Mouse (Mus musculus): ENCODE measurements at regions not wholly inside any gene's neighbourhood (a gene's known extent, or its start where the extent isn't known, plus 50 kb on each side); places are given as distances from the start of the nearest gene placed in this dataset.

DNA sequence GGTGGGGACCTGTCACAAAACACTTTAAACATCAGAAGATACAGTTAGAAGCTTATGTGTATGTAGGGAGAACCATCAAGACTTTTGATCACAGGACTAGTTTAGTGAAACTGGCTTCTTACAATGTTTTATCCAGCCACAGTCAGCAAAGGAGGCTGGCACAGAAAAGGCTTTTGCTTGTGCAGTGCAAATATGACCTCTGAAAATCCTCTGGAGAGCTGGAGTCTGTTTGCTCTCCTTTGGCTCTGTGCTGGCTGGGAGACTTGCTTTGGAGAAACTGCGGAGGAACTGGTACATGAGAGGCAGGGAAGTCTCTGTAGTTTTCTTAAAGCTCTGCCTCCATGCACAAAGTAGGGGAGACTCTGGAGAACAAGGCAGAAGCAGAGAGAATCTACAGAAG lies 497.2 kb upstream of the Pdzrn3 start:
- Histone ChIP-seq H3K27ac (replicated peaks) (no peak overlapping the region), H3K36me3 (no peaks in the 10 kb centered on the region), H3K4me2 (replicated peaks) (no peak overlapping the region), H3K27me3 (no peaks in the 10 kb centered on the region), H3K4me1 (no peaks in the 10 kb centered on the region), H3K4me3 (replicated peaks) (no peak overlapping the region), H3K9ac (no peak overlapping the region), H3K9me3 (replicated peaks) (no peaks in the 10 kb centered on the region)
- no peak for ATAC-seq (ENCODE audit: insufficient number of reproducible peaks, low FRiP score, low TSS enrichment, low read depth)
- WGBS = 76% methylated on average over 1 of the region's 1 CpGs

DNA sequence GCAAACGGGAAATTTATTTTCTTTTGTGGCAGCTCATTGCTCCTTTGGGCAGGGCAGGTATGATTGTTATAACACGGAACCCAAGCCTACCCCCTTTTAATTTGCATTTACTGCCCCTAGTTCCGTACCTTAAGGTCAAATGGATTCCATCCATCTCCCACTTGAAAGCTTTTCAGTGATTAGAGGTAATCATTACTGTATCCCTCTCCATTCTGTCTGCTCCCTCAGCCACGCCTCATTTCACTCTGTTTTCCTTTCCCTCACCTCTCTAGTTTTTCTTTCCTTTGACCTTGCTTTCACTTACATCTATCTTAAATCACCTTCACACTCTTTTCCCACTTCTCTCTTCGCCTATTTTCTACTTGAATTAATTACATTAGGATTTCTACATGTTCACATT lies 481.2 kb upstream of the Pdzrn3 start:
- H3K9me3 ChIP-seq (replicated peaks) = no peaks in the 10 kb centered on the region
- H3K27me3 ChIP-seq = no peaks in the 10 kb centered on the region
- no peak overlapping the region for H3K27ac ChIP-seq (replicated peaks)
- ATAC-seq (ENCODE audit: insufficient number of reproducible peaks, low FRiP score, low TSS enrichment, low read depth) = no peak
- H3K9ac ChIP-seq = no peak overlapping the region
- H3K4me3 ChIP-seq (replicated peaks) = no peak overlapping the region
- no peaks in the 10 kb centered on the region for H3K4me1 ChIP-seq
- H3K4me2 ChIP-seq (replicated peaks) = no peak overlapping the region
- H3K36me3 ChIP-seq = no peaks in the 10 kb centered on the region
- WGBS = 55% methylated on average over 5 of the region's 5 CpGs

- H3K36me3 ChIP-seq = no peaks in the 10 kb centered on the region
- no peak overlapping the region for H3K4me3 ChIP-seq (replicated peaks)
- H3K4me2 ChIP-seq (replicated peaks) = no peak overlapping the region
- H3K27me3 ChIP-seq = no peaks in the 10 kb centered on the region
- no peak overlapping the region for H3K27ac ChIP-seq (replicated peaks)
- WGBS = 88% methylated on average over 4 of the region's 4 CpGs
- H3K9me3 ChIP-seq (replicated peaks) = no peaks in the 10 kb centered on the region
- ATAC-seq (ENCODE audit: insufficient number of reproducible peaks, low FRiP score, low TSS enrichment, low read depth) = no peak
- H3K9ac ChIP-seq = no peak overlapping the region
- no peaks in the 10 kb centered on the region for H3K4me1 ChIP-seq
Observed at GRCm38 (mm10) chr6:101840695-101841094, 463.0 kb upstream of the Pdzrn3 start.

- no peak for ATAC-seq (ENCODE audit: insufficient number of reproducible peaks, low FRiP score, low TSS enrichment, low read depth)
- WGBS = 58% methylated on average over 6 of the region's 6 CpGs
Observed at GRCm38 (mm10) chr6:101837563-101837962, 459.9 kb upstream of the Pdzrn3 start.

DNA sequence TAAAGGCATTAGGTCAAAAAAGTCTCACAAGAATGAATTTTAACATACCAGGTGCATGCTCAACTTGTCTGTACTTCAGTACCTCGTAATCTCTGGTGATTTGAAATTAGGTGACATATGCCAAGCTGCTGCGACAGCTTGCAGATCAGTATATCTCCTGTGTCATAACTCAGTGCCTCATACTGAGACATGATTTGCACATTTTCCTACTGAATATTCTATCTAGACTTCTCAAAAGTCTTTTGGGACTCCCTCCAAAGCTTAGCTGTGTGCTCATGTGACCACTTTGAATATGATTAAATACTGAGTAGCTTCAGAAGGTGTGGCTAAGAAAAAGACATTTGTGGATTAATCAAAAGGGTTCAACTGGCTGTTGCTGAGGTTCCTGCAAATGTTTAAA lies 416.3 kb upstream of the Pdzrn3 start:
- Histone ChIP-seq H3K27me3 (no peaks in the 10 kb centered on the region), H3K36me3 (no peaks in the 10 kb centered on the region), H3K9ac (no peak overlapping the region), H3K4me1 (no peaks in the 10 kb centered on the region), H3K4me3 (replicated peaks) (no peak overlapping the region), H3K27ac (replicated peaks) (no peak overlapping the region), H3K4me2 (replicated peaks) (no peak overlapping the region), H3K9me3 (replicated peaks) (no peaks in the 10 kb centered on the region)
- WGBS = 85% methylated on average over 2 of the region's 2 CpGs
- ATAC-seq (ENCODE audit: insufficient number of reproducible peaks, low FRiP score, low TSS enrichment, low read depth) = no peak

More at GRCm38 (mm10) chr6:101837563-101837962, 459.9 kb upstream of the Pdzrn3 start:
- Histone ChIP-seq H3K27me3 (no peaks in the 10 kb centered on the region), H3K4me2 (replicated peaks) (no peak overlapping the region), H3K4me1 (no peaks in the 10 kb centered on the region), H3K4me3 (replicated peaks) (no peak overlapping the region), H3K27ac (replicated peaks) (no peak overlapping the region), H3K9me3 (replicated peaks) (no peaks in the 10 kb centered on the region), H3K36me3 (no peaks in the 10 kb centered on the region), H3K9ac (no peak overlapping the region)

DNA sequence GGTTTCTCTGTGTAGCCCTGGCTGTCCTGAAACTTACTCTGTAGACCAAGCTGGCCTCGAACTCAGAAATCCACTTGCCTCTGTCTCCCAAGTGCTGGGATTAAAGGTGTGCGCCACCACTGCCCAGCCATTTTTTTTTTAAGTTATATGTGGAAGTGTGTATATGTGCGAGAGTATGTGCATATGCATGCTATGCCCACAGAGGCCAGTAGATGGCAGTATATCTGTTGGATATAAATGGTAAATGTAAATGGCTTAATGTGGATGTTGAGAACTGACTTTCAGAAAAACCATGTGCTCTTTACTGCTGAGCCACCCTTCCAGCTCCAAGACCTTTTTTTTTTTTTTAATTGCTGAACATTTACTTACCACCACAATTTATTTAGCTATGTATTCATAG lies 400.2 kb upstream of the Pdzrn3 start:
- Histone ChIP-seq H3K36me3 (no peaks in the 10 kb centered on the region), H3K27me3 (no peaks in the 10 kb centered on the region), H3K4me2 (replicated peaks) (no peak overlapping the region), H3K9ac (no peak overlapping the region), H3K4me3 (replicated peaks) (no peak overlapping the region), H3K27ac (replicated peaks) (no peak overlapping the region), H3K4me1 (no peaks in the 10 kb centered on the region), H3K9me3 (replicated peaks) (no peaks in the 10 kb centered on the region)
- 94% methylated on average over 3 of the region's 3 CpGs for WGBS
- ATAC-seq (ENCODE audit: insufficient number of reproducible peaks, low FRiP score, low TSS enrichment, low read depth) = no peak

GRCm38 (mm10) chr6:101773151-101773550 lies 395.5 kb upstream of the Pdzrn3 start:
- no peak overlapping the region for H3K4me2 ChIP-seq (replicated peaks)
- ATAC-seq (ENCODE audit: insufficient number of reproducible peaks, low FRiP score, low TSS enrichment, low read depth) = no peak
- H3K4me1 ChIP-seq = no peaks in the 10 kb centered on the region
- H3K4me3 ChIP-seq (replicated peaks) = no peak overlapping the region
- no peaks in the 10 kb centered on the region for H3K9me3 ChIP-seq (replicated peaks)
- no peak overlapping the region for H3K9ac ChIP-seq
- no peaks in the 10 kb centered on the region for H3K27me3 ChIP-seq
- no peaks in the 10 kb centered on the region for H3K36me3 ChIP-seq
- WGBS = 29% methylated on average over 5 of the region's 5 CpGs
- H3K27ac ChIP-seq (replicated peaks) = no peak overlapping the region

- WGBS = 48% methylated on average over 3 of the region's 3 CpGs
- H3K27me3 ChIP-seq = no peaks in the 10 kb centered on the region
- no peak overlapping the region for H3K4me3 ChIP-seq (replicated peaks)
- no peak for ATAC-seq (ENCODE audit: insufficient number of reproducible peaks, low FRiP score, low TSS enrichment, low read depth)
- H3K9me3 ChIP-seq (replicated peaks) = no peaks in the 10 kb centered on the region
- H3K9ac ChIP-seq = no peak overlapping the region
- no peaks in the 10 kb centered on the region for H3K36me3 ChIP-seq
- no peaks in the 10 kb centered on the region for H3K4me1 ChIP-seq
- no peak overlapping the region for H3K4me2 ChIP-seq (replicated peaks)
- no peak overlapping the region for H3K27ac ChIP-seq (replicated peaks)
Observed at GRCm38 (mm10) chr6:101735107-101735506, 357.4 kb upstream of the Pdzrn3 start.

- ATAC-seq (ENCODE audit: insufficient number of reproducible peaks, low FRiP score, low TSS enrichment, low read depth) = no peak
- Histone ChIP-seq H3K27ac (replicated peaks) (no peak overlapping the region), H3K9me3 (replicated peaks) (no peaks in the 10 kb centered on the region), H3K9ac (no peak overlapping the region), H3K27me3 (no peaks in the 10 kb centered on the region), H3K4me2 (replicated peaks) (no peak overlapping the region), H3K36me3 (no peaks in the 10 kb centered on the region), H3K4me3 (replicated peaks) (no peak overlapping the region), H3K4me1 (no peaks in the 10 kb centered on the region)
Observed at GRCm38 (mm10) chr6:101720513-101720912, 342.8 kb upstream of the Pdzrn3 start.

- Histone ChIP-seq H3K4me2 (replicated peaks) (no peak overlapping the region), H3K36me3 (no peaks in the 10 kb centered on the region), H3K9me3 (replicated peaks) (no peaks in the 10 kb centered on the region), H3K4me3 (replicated peaks) (no peak overlapping the region), H3K4me1 (no peaks in the 10 kb centered on the region), H3K9ac (no peak overlapping the region), H3K27me3 (no peaks in the 10 kb centered on the region), H3K27ac (replicated peaks) (no peak overlapping the region)
- ATAC-seq (ENCODE audit: insufficient number of reproducible peaks, low FRiP score, low TSS enrichment, low read depth) = no peak
- WGBS = 84% methylated on average over 2 of the region's 2 CpGs
Observed at GRCm38 (mm10) chr6:101689684-101690083, 312.0 kb upstream of the Pdzrn3 start.

DNA sequence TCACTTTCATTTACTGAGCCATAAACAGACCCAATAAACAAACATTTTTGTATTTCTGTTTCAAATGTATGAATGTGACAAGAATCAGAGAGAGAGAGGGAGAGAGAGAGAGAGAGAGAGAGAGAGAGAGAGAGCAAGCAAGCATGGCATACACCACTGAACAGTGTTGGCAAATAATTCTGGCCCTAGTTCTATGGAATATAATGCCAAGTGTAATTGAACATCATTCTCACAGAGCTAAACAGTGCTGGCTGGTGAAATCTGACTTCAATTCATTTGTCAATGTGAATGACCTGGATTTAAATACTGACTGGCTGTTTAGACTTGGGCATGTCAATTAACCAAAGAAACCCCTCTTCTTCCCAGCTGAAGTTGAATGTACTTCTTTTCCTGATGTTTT lies 308.9 kb upstream of the Pdzrn3 start:
- no peak overlapping the region for H3K4me3 ChIP-seq (replicated peaks)
- ATAC-seq (ENCODE audit: insufficient number of reproducible peaks, low FRiP score, low TSS enrichment, low read depth) = no peak
- H3K9me3 ChIP-seq (replicated peaks) = no peaks in the 10 kb centered on the region
- no peak overlapping the region for H3K9ac ChIP-seq
- H3K4me2 ChIP-seq (replicated peaks) = no peak overlapping the region
- no peaks in the 10 kb centered on the region for H3K36me3 ChIP-seq
- no peaks in the 10 kb centered on the region for H3K27me3 ChIP-seq
- H3K27ac ChIP-seq (replicated peaks) = no peak overlapping the region
- H3K4me1 ChIP-seq = no peaks in the 10 kb centered on the region

DNA sequence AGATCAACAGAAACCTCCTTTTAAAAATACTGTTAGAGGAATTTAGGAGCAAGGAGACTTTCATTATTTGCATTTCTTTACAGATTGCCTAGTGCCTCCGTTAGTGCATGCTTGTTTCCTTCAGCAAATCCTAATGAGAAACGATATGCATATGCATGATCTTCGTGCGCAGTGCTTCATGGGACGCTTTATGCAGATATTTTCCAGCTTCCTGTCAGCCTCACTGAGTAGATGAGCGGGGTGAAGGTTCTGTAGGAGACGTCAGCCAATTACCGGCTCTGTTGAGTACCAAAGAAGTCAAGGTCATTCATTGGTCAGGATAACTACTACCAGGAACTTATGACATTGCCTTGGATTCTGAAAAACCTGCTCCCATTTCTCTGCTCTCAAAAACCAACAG lies 308.0 kb upstream of the Pdzrn3 start:
- H3K4me1 ChIP-seq = no peaks in the 10 kb centered on the region
- no peak for ATAC-seq (ENCODE audit: insufficient number of reproducible peaks, low FRiP score, low TSS enrichment, low read depth)
- no peak overlapping the region for H3K4me2 ChIP-seq (replicated peaks)
- no peak overlapping the region for H3K4me3 ChIP-seq (replicated peaks)
- H3K27me3 ChIP-seq = no peaks in the 10 kb centered on the region
- 53% methylated on average over 8 of the region's 8 CpGs for WGBS
- no peak overlapping the region for H3K27ac ChIP-seq (replicated peaks)
- no peak overlapping the region for H3K9ac ChIP-seq
- H3K36me3 ChIP-seq = no peaks in the 10 kb centered on the region
- no peaks in the 10 kb centered on the region for H3K9me3 ChIP-seq (replicated peaks)
